Mouse (Mus musculus) liver, embryonic 14.5 days (tissue): ENCODE measurements around the gene Gale.

Experiments used
- CTCF ChIP-seq: IDR thresholded peaks from 2 replicates; pipeline ENCODE4 v1.5.1; 2016; ENCODE audit warnings: antibody characterized with exemption, low read depth, control low read depth
- EP300 ChIP-seq: IDR thresholded peaks from 2 replicates; pipeline ENCODE4 v1.6.1; 2016; ENCODE audit warnings: antibody characterized with exemption, low read depth

DNA sequence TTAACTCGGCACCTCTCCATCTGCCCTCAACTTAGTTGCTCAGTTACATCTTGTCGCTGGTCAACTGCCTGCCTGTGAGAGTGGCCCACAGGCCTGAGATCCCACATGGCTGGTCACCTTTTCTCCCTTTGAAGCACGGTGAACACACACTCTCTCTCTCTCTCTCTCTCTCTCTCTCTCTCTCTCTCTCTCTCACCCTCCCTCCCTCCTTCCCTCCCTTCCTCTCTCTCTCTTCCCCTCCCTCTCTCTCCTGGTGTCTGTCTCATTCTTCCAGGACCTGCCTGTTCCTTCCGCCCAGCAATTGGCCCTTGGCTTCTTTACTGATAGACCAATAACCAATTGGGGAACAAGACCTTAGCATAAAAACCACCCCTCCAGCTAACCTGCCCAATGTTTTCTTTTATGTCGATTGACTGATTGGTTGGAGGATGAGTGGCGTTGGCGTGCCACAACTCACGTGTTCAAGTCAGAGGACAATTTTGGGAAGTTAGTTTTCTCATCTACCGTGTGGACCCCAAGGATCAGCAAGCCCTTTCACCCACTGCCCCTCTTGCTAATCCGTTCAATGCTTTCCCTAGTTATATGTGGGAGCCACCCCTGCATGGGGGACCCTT, 37.2 kb upstream of the Gale start:
- no peak for TF ChIP-seq CTCF
- no peak for TF ChIP-seq EP300
